ENCODE assay signal across 15 mouse cellular contexts in the genomic region with DNA sequence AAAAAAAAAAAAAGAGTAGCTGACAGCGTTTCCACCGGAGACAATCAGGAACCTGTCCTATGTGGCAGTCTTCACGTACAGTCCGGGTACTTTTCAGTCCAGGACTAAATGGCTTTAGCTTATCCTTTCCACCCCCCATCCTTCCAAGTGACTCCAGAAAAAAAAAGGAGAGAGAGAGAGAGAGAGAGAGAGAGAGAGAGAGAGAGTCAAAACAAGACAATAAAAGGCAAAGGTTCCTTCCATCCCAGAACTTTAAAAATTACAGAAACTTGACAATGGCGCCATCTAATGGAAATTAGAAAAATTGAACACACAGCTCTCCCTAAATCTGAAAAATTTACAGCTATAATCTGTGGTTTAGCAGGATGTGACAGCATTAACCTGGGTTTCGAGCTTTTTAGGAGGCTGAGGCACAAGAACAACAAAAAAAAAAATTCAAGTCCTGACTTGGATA. TPM values are rescaled to one million over a fixed set of nuclear protein-coding genes. Genes with fewer than 3 reads are reported as not detected.
DNase-seq lines count a peak whose midpoint lies in the region; ATAC-seq and TF ChIP-seq lines count a peak whose summit lies in the region.
"Had no signal": no experiment of that assay in that cellular context is flagged by ENCODE, and none has a peak within 500 bp of the region (broad histone marks: within the 10 kb centered on the region; RNA-seq: fewer than 3 reads in every experiment).

No protein-coding gene starts in this region.

- no peak overlapping the region for H3K27ac ChIP-seq in hindbrain, postnatal 0 days
- no peak overlapping the region for H3K27ac ChIP-seq in hindbrain, embryonic 12.5 days
- H3K27ac ChIP-seq in thymus, adult 2 months (ENCODE audit: control insufficient read depth, insufficient read depth, low read length), result no peak overlapping the region
- H3K27ac ChIP-seq: embryonic facial prominence, embryonic 12.5 days; intestine, embryonic 15.5 days had no signal

- no peak overlapping the region for H3K9ac ChIP-seq in hindbrain, postnatal 0 days (replicated peaks; ENCODE audit: low read length)
- no peak overlapping the region for H3K9ac ChIP-seq in hindbrain, embryonic 12.5 days
- H3K9ac ChIP-seq: embryonic facial prominence, embryonic 12.5 days; intestine, embryonic 15.5 days had no signal

- H3K4me2 ChIP-seq in hindbrain, postnatal 0 days (ENCODE audit: low read depth, low read length), result no peak overlapping the region
- no peak overlapping the region for H3K4me2 ChIP-seq in hindbrain, embryonic 12.5 days (replicated peaks)
- H3K4me2 ChIP-seq: embryonic facial prominence, embryonic 12.5 days; intestine, embryonic 15.5 days had no signal

- H3K27me3 ChIP-seq in hindbrain, postnatal 0 days (ENCODE audit: insufficient read depth, low read length), result no peaks in the 10 kb centered on the region
- peaks cover 14% of the 10 kb centered on the region; the same call in 1 of the 2 replicates for H3K27me3 ChIP-seq in hindbrain, embryonic 12.5 days
- H3K27me3 ChIP-seq in thymus, adult 2 months (ENCODE audit: control insufficient read depth, insufficient read depth, low read length), result no peaks in the 10 kb centered on the region
- H3K27me3 ChIP-seq: embryonic facial prominence, embryonic 12.5 days; intestine, embryonic 15.5 days had no signal

- no peak for TF ChIP-seq POLR2A in thymus, adult 2 months (IDR thresholded peaks at IDR 0.05; ENCODE audit: control insufficient read depth, extremely low read depth, insufficient read depth, low read length, poor library complexity)

- H3K4me1 ChIP-seq in hindbrain, postnatal 0 days (ENCODE audit: insufficient read depth, low read length), result peaks cover under 1% of the 10 kb centered on the region; the same call in 1 of the 2 replicates
- peaks cover 6% of the 10 kb centered on the region for H3K4me1 ChIP-seq in hindbrain, embryonic 12.5 days
- peaks cover 3% of the 10 kb centered on the region; the same call in 1 of the 2 replicates for H3K4me1 ChIP-seq in thymus, adult 2 months (replicated peaks; ENCODE audit: control insufficient read depth, insufficient read depth, low read length)

- DNase-seq in hindbrain, postnatal 0 days (ENCODE audit: low spot score), result peak; percentile 77
- peak; percentile 79 for DNase-seq in CD4-positive helper T cell, adult 2 months (ENCODE audit: low read depth, low spot score)
- DNase-seq in MN1 (ENCODE audit: low spot score), result peak; percentile 68
- DNase-seq in ovary, postnatal 10 days (ENCODE audit: low spot score), result no peak
- DNase-seq in thymus, adult 2 months, result no peak
- DNase-seq in lung, postnatal 25 days (ENCODE audit: low spot score), result no peak
- DNase-seq: adrenal gland, postnatal 10 days; gastrocnemius, postnatal 36 days; left cerebral cortex, postnatal 4 days; right cerebral cortex, postnatal 4 days; thymus, postnatal 25 days had no signal

- WGBS in hindbrain, postnatal 0 days, result 32% methylated on average over 6 of the region's 6 CpGs
- 52% methylated on average over 6 of the region's 6 CpGs for WGBS in hindbrain, embryonic 12.5 days
- 52% methylated on average over 6 of the region's 6 CpGs for WGBS in thymus, adult 2 months

- H3K4me3 ChIP-seq in hindbrain, postnatal 0 days (ENCODE audit: low read length), result no peak overlapping the region
- no peak overlapping the region for H3K4me3 ChIP-seq in hindbrain, embryonic 12.5 days
- H3K4me3 ChIP-seq in thymus, adult 2 months (ENCODE audit: control insufficient read depth, insufficient read depth, low read length), result no peak overlapping the region
- H3K4me3 ChIP-seq: embryonic facial prominence, embryonic 12.5 days; intestine, embryonic 15.5 days had no signal

- peak; percentile 71 for TF ChIP-seq CTCF in hindbrain, postnatal 0 days (IDR thresholded peaks at IDR 0.05; ENCODE audit: low read depth)
- TF ChIP-seq CTCF in thymus, adult 2 months (IDR thresholded peaks at IDR 0.05; ENCODE audit: borderline replicate concordance, control insufficient read depth, extremely low read depth, insufficient read depth, low read length, poor library complexity), result no peak

- ATAC-seq in hindbrain, postnatal 0 days, result no peak
- no peak for ATAC-seq in hindbrain, embryonic 12.5 days (ENCODE audit: low FRiP score)
- peak; percentile 36 to 42; a peak in 3 of 4 replicates for ATAC-seq in hematopoietic stem cell, adult 5-6 weeks (replicated peaks in 1 of 2; ENCODE audit: insufficient read depth in 1 of 2, low FRiP score in 2 of 2, low TSS enrichment in 1 of 2, low read depth in 1 of 2, poor library complexity in 2 of 2, severe bottlenecking in 2 of 2)
- ATAC-seq: intestine, embryonic 15.5 days had no signal

- 0 out of 2 replicates have a peak, but pooled peaks cover 4% of the 10 kb centered on the region for H3K9me3 ChIP-seq in hindbrain, postnatal 0 days (ENCODE audit: low read length)
- H3K9me3 ChIP-seq in hindbrain, embryonic 12.5 days (replicated peaks), result peaks cover 3% of the 10 kb centered on the region; the same call in 1 of the 2 replicates
- H3K9me3 ChIP-seq: intestine, embryonic 15.5 days had no signal

- no peaks in the 10 kb centered on the region for H3K36me3 ChIP-seq in hindbrain, postnatal 0 days (ENCODE audit: insufficient read depth, low read length)
- no peaks in the 10 kb centered on the region for H3K36me3 ChIP-seq in hindbrain, embryonic 12.5 days
- no peaks in the 10 kb centered on the region for H3K36me3 ChIP-seq in thymus, adult 2 months (ENCODE audit: control insufficient read depth, insufficient read depth, low read length)
- H3K36me3 ChIP-seq: embryonic facial prominence, embryonic 12.5 days; intestine, embryonic 15.5 days had no signal

RNA-seq across cellular contexts. Expression of a gene that starts 8.0 kb away (rescaled TPM):
- 19.2 and 20.1 TPM in 2 replicates for total RNA-seq in hindbrain, postnatal 0 days (2014; rRNA removed)
- 10.9 and 11.2 TPM in 2 replicates for polyA plus RNA-seq in hindbrain, postnatal 0 days (2015; fragmentation: Nextera tagmentation; extraction: Ambion mirVana)
- 21.5 and 22.3 TPM in 2 replicates for polyA plus RNA-seq in hindbrain, embryonic 12.5 days (2016; fragmentation: Nextera tagmentation; extraction: Ambion mirVana)
- 46.2 and 50.2 TPM in 2 replicates for total RNA-seq in hematopoietic stem cell, adult 5-6 weeks (2017)
- 56.6 and 57.9 TPM in 2 replicates for polyA plus RNA-seq in thymus, adult 2 months (2012; rRNA removed)

RNA-seq across cellular contexts. Expression of a gene that starts 8.6 kb away (rescaled TPM):
- total RNA-seq in hindbrain, postnatal 0 days (2014; rRNA removed), result 0.40 TPM in 1 of 2 replicates, not detected in the other
- polyA plus RNA-seq in hindbrain, postnatal 0 days (2015; fragmentation: Nextera tagmentation; extraction: Ambion mirVana), result 0.56 and 0.72 TPM in 2 replicates
- 1.0 and 1.3 TPM in 2 replicates for polyA plus RNA-seq in hindbrain, embryonic 12.5 days (2016; fragmentation: Nextera tagmentation; extraction: Ambion mirVana)
- 50.2 and 51.9 TPM in 2 replicates for total RNA-seq in hematopoietic stem cell, adult 5-6 weeks (2017)
- polyA plus RNA-seq in thymus, adult 2 months (2012; rRNA removed), result 2.8 and 3.6 TPM in 2 replicates

RNA-seq across cellular contexts. Expression of a gene that starts 36.9 kb away (rescaled TPM):
- total RNA-seq in hindbrain, postnatal 0 days (2014; rRNA removed), result 8.3 and 12.9 TPM in 2 replicates
- polyA plus RNA-seq in hindbrain, postnatal 0 days (2015; fragmentation: Nextera tagmentation; extraction: Ambion mirVana), result 9.5 and 11.4 TPM in 2 replicates
- 8.5 and 10.7 TPM in 2 replicates for polyA plus RNA-seq in hindbrain, embryonic 12.5 days (2016; fragmentation: Nextera tagmentation; extraction: Ambion mirVana)
- total RNA-seq in hematopoietic stem cell, adult 5-6 weeks (2017), result 16.0 and 24.2 TPM in 2 replicates
- polyA plus RNA-seq in thymus, adult 2 months (2012; rRNA removed), result 11.1 and 11.8 TPM in 2 replicates

RNA-seq across cellular contexts. Expression of a gene that starts 46.6 kb away (rescaled TPM):
- total RNA-seq in hindbrain, postnatal 0 days (2014; rRNA removed), result 288 and 416 TPM in 2 replicates
- polyA plus RNA-seq in hindbrain, postnatal 0 days (2015; fragmentation: Nextera tagmentation; extraction: Ambion mirVana), result 272 and 274 TPM in 2 replicates
- 467 and 505 TPM in 2 replicates for polyA plus RNA-seq in hindbrain, embryonic 12.5 days (2016; fragmentation: Nextera tagmentation; extraction: Ambion mirVana)
- 1,945 and 2,149 TPM in 2 replicates for total RNA-seq in hematopoietic stem cell, adult 5-6 weeks (2017)
- polyA plus RNA-seq in thymus, adult 2 months (2012; rRNA removed), result 722 and 855 TPM in 2 replicates

RNA-seq across cellular contexts. Expression of a gene that starts 46.6 kb away (rescaled TPM):
- 2.6 and 9.0 TPM in 2 replicates for total RNA-seq in hindbrain, postnatal 0 days (2014; rRNA removed)
- 7.2 and 8.7 TPM in 2 replicates for polyA plus RNA-seq in hindbrain, postnatal 0 days (2015; fragmentation: Nextera tagmentation; extraction: Ambion mirVana)
- polyA plus RNA-seq in hindbrain, embryonic 12.5 days (2016; fragmentation: Nextera tagmentation; extraction: Ambion mirVana), result 22.3 and 22.7 TPM in 2 replicates
- total RNA-seq in hematopoietic stem cell, adult 5-6 weeks (2017), result 25.3 and 53.4 TPM in 2 replicates
- 9.0 and 10.4 TPM in 2 replicates for polyA plus RNA-seq in thymus, adult 2 months (2012; rRNA removed)

Comparison
In these comparisons a context has a peak if more than half of its experiments do, and no peak if none do; other contexts are left out.
1. ATAC-seq: peak in hematopoietic stem cell, adult 5-6 weeks (2 of 2); none in hindbrain, postnatal 0 days (single experiment) and hindbrain, embryonic 12.5 days (single experiment).
2. DNase-seq: peak in hindbrain, postnatal 0 days (single experiment), CD4-positive helper T cell, adult 2 months (single experiment) and MN1 (single experiment); none in ovary, postnatal 10 days (single experiment), thymus, adult 2 months (single experiment) and lung, postnatal 25 days (single experiment).